Mouse (Mus musculus) heart, postnatal 14 days (tissue): ENCODE results near the gene Gm21188. TPM values are rescaled to one million over a fixed set of nuclear protein-coding genes. Genes with fewer than 3 reads are reported as not detected.
"Not testable (repeated sequence)": the region's sequence is repeated elsewhere in the genome, so short reads cannot be mapped to it uniquely, and the experiment has no call there.

Experiments used
- DNase-seq, 2 experiments: peaks; one replicate each; pipeline ENCODE4 v3.0.0; 2021 to 2022
- intact Hi-C: fragments of 180-260 bp; cut with DNase I; formaldehyde crosslinking; loops from one replicate; pipeline ENCODE4 v1.15.1; 2025
- long read RNA-seq, 2 experiments: library from polyadenylated mRNA; stranded (forward); transcript quantifications; one replicate each; pipeline ENCODE4 v2.0.0; 2021
- total RNA-seq, 2 experiments: library from RNA; stranded (reverse); gene quantifications; 2 replicates each; pipeline ENCODE4 v1.2.3; 2021

Gm21188 gene
- under 1 TPM in 1 of 2 experiments, not detected in 1; 0.15 TPM for total RNA-seq
- long read RNA-seq, experiment 1: 0 reads
- long read RNA-seq, experiment 2: 0 reads

DNA sequence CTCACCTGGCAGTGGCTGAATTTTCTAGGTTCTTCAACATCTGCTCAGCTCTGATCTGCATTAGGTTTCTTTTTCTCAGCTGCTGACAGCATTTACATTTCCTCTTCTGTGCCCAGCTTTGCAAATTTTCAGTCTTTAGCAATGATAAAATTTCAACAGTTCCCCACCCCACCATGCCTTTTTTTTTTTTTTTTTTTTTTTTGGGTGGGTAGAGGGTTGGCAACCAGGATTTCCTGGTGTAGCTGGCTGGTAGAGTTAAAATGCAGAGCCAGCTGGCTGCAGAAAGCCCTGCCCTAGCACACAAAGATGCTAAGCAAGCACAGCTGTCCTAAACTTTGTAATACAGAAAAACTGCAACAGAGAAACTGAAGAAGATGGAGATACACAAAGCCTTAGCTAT lies at the start of gene Gm21188:
TSS of gene Gm21188 (minus strand) at position 110 of the 400 bp plus-strand sequence.
- DNase-seq, intact Hi-C loops: not testable (repeated sequence)

DNA sequence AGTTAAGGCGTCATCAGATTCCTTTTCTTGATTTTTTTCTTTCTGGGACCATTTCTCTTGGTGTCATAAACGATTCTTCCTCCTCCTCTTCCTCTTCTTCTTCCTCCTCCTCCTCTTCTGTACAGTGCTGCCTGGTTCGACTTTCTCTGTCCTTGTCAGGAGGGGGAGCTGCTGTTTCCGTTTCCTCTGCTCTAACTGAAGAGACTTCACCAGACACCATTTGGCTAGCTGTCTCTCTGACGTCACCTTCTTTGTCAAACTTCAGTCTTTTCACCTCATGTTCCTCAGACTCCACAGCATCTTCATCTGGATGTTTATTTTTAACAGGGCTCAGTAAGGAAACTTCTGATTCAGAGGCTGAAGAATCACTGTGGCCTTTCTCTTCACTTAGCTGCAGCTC lies 47.3 kb upstream of the Gm21188 start:
- DNase-seq, intact Hi-C loops: not testable (repeated sequence)

DNA sequence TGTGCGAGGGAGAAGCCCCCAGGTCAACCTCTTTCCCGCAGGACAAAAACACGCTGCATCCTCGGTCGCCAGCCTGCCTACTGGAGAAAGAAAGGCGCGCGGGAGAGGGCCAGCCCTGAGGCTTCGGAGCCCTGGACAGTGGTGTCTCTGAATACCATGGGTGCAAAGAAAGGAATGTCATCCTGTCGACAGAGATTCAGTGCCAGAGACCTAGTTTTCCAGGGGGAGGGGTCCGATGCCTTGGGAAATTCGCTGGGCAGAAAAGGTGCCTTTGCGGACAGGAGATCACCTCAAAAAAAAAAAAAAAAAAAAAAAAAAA lies 44.9 kb upstream of the Gm21188 start:
- intact Hi-C loops, DNase-seq: not testable (repeated sequence)

DNA sequence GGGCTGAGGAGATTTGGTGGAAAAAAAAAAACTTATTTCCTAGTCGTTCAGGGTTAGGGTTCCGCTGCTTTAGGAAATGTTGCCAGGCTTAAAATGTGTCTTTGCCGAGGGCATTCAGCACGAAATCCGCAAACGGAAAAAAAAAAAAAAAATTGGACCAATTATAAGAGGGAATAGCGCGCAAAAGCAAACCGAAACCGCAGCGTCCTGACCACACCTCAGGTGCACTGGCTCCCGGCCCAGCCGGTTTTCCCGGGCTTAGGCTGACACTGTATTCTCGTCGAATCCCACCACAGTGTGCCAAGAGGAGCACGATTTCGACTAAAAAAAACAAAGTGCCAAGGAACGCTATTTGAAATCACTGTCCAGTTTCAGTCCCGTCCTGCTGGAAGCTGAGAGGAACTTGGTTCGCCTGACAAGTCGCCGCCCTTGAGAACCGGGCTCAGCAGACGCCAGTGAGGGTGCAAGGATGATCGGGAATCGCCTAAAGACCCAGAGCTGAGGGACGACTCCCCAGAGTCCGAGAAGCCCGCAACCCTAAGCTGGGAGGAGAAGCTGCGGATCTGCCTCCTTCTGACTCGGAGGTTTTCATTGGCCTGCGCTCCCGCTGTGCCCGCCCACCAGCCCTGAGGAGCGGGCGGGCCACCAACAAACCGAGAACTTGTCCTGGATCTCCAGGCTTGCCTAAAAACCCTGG lies 44.4 kb upstream of the Gm21188 start:
- DNase-seq, intact Hi-C loops: not testable (repeated sequence)

DNA sequence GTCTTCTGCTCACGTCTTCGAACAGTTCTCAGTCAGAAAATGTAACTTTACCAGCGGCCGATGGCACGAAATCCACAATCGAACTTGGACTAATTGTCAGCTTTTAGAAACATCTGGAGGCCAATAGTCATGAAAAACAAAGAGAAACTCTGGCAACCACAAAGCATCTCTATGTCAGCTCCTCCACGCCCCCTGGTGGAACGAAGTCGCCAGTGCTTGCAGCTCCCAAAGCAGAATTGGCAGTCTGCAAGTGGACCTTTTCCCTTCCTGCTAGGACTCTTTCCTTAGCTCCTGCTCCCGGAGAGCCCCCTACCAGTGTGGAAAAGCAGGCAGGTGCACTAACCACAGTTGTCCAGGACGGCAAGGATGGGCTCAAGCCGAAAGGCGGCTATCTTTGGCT lies 41.0 kb upstream of the Gm21188 start:
- intact Hi-C loops, DNase-seq: not testable (repeated sequence)

DNA sequence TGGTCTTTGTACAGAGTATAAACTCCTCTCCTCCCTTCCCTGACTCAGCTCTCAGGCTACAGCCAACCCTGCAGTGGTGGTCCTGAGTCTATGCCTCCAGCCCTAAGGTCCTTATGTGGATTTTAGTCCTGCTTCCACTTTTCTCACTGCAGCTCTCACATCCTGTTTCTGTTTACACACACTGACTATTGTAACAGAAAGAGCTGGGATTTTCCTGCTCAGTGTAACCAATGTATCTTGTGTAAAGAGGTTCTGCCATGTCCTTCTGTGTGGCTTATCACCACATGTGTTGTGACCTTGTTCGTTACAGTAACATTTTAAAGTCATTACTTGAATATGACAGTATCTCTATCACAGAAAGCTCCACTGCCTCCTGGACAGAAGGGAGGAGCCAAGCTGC lies 27.6 kb upstream of the Gm21188 start:
- intact Hi-C loops, DNase-seq: not testable (repeated sequence)

DNA sequence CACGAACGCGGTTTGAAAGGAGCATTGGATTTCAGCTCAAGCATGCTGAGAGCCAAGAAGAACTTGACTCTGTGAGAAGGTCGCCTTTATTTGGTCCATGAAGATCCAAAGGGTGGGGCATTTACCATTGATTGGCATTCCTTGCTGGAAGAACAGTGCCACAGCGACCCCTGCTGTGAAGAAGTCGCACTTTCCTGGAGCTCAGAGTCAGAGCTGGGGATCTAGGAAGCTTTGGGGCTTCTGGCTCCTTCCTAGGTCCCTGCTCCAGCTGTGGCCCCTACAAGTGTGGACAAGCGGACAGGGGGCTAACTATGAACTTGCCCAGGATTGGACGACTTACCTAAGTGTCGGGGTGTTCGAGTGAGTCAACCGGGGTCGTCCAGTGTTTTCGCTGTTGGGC lies 18.9 kb upstream of the Gm21188 start:
- intact Hi-C loops, DNase-seq: not testable (repeated sequence)

DNA sequence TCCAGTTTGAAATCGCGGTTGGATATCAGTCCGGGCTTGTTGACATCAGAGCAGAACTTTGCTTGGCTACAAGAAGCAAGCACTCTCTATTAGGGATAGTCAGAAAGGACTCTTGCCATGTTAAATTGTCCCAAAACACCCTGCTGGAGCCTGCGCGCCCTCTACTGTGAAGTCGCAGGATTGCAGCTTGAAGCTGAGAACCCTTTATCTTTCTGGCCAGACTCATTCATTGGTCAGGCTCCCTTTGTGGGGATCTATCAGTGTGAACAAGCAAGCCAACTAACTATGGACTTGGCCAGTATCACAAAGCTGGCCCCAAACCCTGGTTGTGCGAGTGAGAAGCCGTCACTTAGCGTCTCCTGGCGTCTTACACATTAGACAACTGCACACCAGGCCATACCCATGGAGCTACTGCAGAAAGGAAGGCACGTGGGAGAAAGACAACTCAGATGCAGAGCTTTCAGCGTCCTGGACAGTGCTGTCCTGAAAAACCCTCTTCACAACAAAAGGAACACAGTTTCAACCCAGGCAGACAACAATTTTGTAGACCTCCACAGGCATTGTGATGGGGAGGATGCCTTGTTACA lies 18.1 kb upstream of the Gm21188 start:
- DNase-seq, intact Hi-C loops: not testable (repeated sequence)

DNA sequence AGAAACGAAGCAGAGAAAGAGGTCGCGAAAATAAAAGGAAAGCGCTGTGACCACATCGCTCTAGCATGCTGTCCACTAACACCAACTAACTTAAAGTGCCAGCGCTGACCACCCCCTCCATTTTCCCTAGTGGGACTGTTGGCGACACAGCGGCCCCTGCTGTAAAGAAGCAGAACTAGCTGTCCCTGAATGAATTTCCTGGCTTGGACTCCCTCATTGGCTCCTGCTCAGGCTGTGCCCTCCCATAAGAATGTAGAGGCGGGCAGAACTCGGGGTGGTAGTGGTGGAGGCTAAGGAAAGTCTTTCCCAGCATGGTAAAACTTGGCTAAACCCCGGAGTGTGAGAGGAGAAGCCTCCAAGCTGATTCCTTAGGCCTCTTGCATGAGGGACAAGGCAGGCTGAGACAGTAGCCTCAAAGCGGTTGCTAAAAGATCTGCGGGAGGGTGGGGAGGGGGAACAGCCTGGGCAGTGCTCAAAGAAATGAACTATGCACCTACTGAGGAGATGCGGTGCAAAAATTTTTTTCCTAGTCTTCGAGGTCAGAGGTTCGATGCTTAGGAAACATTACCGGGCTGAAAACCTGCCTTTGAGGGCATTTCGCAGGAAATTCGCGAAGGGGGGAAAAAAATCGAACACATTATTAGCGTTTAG lies 11.6 kb upstream of the Gm21188 start:
- DNase-seq, intact Hi-C loops: not testable (repeated sequence)

DNA sequence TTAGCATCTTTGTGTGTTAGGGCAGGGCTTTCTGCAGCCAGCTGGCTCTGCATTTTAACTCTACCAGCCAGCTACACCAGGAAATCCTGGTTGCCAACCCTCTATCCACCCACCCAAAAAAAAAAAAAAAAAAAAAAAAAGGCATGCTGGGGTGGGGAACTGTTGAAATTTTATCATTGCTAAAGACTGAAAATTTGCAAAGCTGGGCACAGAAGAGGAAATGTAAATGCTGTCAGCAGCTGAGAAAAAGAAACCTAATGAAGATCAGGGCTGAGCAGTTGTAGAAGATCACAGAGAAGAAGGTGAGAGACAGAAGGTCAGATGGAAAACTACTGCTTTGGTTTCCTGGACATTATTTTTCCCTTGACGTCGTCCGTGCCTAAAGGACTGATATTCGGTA lies 10.9 kb upstream of the Gm21188 start:
- intact Hi-C loops, DNase-seq: not testable (repeated sequence)

DNA sequence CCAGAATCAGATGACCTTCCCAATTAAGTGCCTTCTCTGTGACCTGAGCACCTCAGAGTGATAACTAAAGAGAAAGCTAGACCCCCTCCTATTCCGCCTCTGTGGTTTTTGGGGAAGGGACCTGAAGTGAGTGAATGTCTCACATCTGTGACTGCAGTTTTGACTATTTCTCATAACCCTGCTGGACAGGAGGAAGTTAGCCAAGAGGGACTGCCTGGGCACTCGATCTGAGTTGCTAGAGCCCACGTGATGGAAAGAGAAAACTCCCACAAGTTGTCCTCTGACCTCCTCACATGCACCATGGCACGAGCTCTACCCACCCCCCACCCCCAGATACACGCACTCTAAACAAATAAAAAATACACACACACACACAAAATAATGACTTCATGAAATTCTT lies 3.4 kb downstream of the Gm21188 start:
- DNase-seq, intact Hi-C loops: not testable (repeated sequence)

DNA sequence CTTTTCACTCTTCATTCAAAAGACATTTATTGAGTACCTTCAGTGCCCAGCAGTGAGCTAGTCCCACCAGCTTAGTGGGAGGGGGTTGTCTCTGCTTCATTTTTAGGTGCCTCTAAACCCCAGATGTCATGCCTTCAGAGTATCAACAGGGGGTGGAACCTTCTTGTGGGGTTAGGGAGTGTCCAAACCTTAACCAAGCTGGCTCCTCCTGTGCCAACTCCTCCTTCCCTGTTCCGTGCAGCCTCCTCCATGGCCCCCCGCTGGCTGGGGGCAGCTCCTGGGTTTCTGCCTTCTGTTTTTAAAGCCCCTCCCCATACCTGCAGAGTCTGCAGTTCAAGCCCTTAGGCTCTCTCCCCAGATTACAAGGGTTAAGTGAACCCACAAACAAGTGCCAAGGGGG lies 3.8 kb downstream of the Gm21188 start:
- DNase-seq, intact Hi-C loops: not testable (repeated sequence)

DNA sequence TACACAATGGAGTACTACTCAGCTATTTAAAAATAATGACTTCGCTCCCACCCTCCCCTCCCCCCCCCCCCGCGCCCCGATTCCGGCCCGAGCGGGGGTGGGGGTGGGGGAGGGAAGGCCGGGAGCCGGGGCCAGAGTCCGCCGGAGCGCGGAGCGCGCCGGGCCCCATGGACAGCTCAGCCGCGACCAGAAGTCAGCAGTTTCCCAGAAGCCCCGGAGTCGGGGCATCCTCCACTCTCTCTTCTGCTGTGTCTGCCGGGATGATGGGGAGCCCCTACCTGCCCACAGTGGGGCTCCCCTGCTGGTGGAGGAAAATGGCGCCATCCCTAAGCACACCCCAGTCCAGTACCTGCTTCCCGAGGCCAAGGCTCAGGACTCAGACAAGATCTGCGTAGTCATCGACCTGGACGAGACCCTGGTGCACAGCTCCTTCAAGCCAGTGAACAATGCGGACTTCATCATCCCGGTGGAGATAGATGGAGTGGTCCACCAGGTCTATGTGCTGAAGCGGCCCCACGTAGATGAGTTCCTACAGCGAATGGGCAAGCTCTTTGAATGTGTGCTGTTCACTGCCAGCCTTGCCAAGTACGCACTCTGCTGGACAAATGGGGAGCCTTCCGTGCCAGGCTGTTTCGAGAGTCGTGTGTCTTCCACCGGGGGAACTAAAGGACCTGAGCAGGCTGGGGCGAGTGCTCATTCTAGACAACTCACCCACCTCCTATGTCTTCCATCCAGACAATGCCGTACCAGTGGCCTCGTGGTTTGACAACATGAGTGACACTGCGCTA lies 5.4 kb downstream of the Gm21188 start:
- intact Hi-C loops, DNase-seq: not testable (repeated sequence)

DNA sequence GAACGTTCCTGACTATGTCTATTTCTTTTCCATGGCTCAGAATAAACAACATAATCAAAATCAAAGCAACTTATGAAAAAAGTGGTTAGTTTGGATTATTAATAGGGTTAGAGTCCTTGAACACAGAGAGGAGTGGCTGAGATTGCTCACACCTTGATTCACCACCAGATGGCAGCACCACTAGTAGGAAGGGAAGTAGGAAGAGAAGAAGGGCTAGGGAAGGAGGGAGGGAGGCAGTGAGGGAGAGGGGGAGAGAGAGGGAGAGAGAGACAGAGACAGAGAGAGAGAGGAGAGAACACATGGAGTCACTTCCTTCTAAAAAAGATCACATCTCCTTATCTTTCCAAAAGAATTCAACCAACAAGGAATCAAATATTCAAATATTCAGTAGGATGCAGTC lies 10.8 kb downstream of the Gm21188 start:
- peak in 1 of 2 experiments; percentile 55 for DNase-seq
- intact Hi-C loops: not testable (repeated sequence)

DNA sequence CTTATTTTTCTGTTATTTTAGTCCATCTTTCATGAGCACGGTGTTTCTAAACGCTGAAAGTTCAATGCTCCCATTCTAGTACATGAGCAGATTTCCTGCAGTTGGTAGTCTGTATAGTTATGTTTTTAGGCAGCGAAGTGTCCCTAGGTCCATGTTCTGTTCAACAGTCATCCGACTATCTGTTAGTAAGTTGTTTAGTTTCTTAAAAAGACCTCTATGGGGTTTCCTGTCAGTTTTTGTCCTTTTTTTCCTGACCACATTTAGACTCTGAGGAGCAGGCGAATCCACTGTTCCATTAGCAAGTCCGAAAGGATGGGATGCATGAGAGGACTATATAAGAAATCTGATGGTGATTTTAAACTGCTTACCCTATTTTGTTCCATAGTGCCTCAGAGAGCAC lies 14.1 kb downstream of the Gm21188 start:
- DNase-seq, intact Hi-C loops: not testable (repeated sequence)

DNA sequence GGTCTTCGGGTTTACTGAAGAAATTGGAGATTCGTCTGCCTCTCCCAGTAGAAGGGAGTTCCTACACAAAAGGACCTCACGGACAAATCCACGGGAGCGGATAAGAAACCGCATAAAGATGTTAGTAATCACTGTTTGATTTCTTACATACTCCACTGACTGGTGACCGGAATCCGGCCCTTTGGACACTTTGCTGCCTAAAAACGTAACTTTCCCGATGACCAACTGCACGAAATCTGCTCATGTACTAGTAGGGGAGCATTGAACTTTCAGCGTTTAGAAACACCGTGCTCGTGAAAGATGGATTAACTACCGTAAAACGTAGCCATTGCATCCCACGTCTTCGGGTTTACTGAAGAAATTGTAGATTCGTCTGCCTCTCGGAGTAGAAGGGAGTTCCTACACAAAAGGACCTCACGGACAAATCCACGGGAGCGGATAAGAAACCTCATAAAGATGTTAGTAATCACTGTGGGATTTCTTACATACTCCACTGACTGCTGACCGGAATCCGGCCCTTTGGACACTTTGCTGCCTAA lies 15.3 kb downstream of the Gm21188 start:
- DNase-seq: peak in 1 of 2 experiments; percentile 21
- intact Hi-C loops: not testable (repeated sequence)

DNA sequence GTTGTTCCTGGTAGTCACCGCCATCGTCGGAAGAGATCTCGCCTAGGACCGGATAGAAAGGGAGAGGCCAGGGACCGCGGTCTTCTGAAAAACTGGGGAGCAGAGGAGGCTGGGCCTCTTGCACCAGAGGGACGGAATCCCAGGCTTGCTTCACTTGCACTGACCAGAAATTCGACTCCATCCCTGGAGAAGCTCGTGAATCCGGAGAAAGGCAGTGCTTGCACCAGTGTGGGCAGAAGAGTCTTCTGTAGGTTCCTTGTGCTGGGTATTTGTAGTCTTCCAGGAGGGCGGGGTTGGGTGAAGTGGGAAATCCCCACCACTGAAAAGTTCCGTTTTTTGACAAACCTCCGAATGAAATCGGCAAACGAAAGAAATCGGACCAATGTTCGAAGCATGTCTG lies 16.8 kb downstream of the Gm21188 start:
- DNase-seq, intact Hi-C loops: not testable (repeated sequence)

DNA sequence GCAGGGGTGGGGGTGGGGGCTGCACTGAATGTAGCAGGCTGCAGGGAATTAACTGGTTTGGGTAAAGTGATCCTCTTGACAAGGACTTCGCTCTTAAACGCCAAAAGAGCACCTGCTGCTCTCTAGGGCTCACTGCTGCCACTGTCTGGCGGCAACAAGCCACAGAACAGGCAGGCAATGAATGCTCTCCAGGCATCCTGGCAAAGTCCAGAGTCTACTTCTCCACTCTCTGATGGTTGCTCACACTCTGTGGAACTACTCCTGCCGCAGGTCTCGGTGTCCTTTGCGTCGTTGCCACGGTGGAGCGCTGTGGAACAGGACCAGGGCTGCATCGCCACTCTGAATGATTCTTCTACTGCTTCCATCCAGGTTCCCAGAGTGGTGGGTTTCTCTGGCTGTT lies 17.4 kb downstream of the Gm21188 start:
- DNase-seq, intact Hi-C loops: not testable (repeated sequence)

DNA sequence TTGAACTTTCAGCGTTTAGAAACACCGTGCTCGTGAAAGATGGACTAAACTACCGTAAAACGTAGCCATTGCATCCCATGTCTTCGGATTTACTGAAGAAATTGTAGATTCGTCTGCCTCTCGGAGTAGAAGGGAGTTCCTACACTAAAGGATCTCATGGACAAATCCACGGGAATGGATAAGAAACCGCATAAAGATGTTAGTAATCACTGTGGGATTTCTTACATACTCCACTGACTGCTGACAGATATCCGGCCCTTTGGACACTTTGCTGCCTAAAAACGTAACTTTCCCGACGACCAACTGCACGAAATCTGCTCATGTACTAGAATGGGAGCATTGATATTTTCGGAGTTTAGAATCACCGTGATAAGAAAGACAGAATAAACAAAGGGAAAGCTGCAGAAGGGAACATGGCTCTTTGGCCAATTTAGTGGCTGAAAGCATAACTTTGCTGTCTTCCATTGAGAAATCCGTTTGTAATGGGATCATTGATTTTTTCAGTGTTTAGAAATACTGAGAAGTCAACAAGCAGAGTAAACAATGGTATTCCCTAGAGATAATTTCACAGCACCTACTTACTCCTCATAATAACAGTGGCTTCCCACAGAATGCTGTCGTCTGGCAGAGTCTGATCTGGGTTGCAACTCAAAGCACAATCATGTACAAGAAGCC lies 18.3 kb downstream of the Gm21188 start:
- DNase-seq: peak in 1 of 2 experiments; percentile 43
- intact Hi-C loops: not testable (repeated sequence)

DNA sequence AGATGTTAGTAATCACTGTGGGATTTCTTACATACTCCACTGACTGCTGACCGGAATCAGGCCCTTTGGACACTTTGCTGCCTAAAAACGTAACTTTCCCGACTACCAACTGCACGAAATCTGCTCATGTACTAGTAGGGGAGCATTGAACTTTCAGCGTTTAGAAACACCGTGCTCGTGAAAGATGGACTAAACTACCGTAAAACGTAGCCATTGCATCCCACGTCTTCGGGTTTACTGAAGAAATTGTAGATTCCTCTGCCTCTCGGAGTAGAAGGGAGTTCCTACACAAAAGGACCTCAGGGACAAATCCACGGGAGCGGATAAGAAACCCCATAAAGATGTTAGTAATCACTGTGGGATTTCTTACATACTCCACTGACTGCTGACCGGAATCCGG lies 20.3 kb downstream of the Gm21188 start:
- peak in 1 of 2 experiments; percentile 40 for DNase-seq
- intact Hi-C loops: not testable (repeated sequence)
